25 mouse cellular contexts compared by ENCODE assay signal in the genomic region with DNA sequence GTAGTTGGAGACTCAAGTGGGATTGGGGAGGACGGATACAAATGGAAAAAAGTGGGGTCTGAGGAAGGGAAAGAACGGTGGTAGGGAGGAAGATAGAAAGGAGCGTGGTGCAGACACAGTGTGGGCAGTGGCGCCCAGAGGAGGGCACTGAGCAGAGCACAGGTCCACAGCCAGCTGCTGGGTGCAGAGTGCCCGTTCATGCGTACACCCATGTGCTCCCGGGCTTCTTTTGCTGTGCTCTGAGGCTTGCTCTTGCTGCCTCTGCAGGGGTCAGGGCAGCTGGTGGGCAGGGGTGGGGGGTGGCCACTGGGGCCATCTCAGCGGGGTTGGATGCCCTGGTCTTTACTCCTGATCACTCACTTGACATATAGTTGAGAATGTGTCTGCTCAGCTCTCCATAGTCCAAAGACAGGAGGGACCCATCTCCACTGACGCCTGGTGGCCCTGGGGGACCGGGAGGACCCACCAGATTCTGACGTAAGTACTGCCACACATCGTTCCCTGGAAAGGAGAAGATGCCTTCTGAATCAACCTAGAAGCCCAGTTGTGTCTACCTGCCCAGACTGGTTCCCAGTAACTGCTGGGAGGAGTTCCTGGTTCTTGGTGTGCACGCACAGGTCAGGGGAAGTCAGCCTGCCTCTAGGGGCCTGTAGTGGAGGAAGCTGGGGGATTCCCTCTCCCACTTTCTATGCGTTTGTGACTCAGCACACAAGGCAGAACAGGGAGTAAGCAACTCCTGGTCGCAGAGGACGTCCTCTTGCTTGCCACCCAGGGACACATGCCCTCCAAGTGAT. TPM values are rescaled to one million over a fixed set of nuclear protein-coding genes. Genes with fewer than 3 reads are reported as not detected.
A peak's percentile ranks its signal among the peaks of the same experiment; 100 is the strongest.
DNase-seq lines count a peak whose midpoint lies in the region; ATAC-seq and TF ChIP-seq lines count a peak whose summit lies in the region.
"Had no signal": no experiment of that assay in that cellular context is flagged by ENCODE, and none has a peak within 500 bp of the region (broad histone marks: within the 10 kb centered on the region; RNA-seq: fewer than 3 reads in every experiment).

No protein-coding gene starts in this region.

- WGBS in hindbrain, postnatal 0 days: 87% methylated on average over 16 of the region's 16 CpGs

- no peak overlapping the region for H3K27ac ChIP-seq in hindbrain, postnatal 0 days
- H3K27ac ChIP-seq: heart, embryonic 15.5 days; hindbrain, embryonic 15.5 days; kidney, embryonic 15.5 days; limb, embryonic 15.5 days; midbrain, embryonic 15.5 days; neural tube, embryonic 13.5 days; stomach, embryonic 15.5 days had no signal

- no peak for ATAC-seq in megakaryocyte, adult 5-6 weeks (ENCODE audit: poor library complexity, severe bottlenecking)
- peak; percentile 22; the same call in 1 of the 2 replicates for ATAC-seq in granulocyte monocyte progenitor cell, adult 5-6 weeks (replicated peaks; ENCODE audit: poor library complexity, severe bottlenecking)
- ATAC-seq in hindbrain, postnatal 0 days: no peak
- ATAC-seq: forebrain, postnatal 0 days; intestine, embryonic 16.5 days; midbrain, embryonic 15.5 days had no signal

- peak overlapping the region; percentile 70 for H3K4me3 ChIP-seq in megakaryocyte, embryonic 14.5 days (replicated peaks)
- H3K4me3 ChIP-seq in hindbrain, postnatal 0 days (ENCODE audit: low read length): no peak overlapping the region
- H3K4me3 ChIP-seq: heart, embryonic 15.5 days; hindbrain, embryonic 15.5 days; kidney, embryonic 15.5 days; limb, embryonic 15.5 days; midbrain, embryonic 15.5 days; neural tube, embryonic 13.5 days; stomach, embryonic 15.5 days had no signal

- H3K4me2 ChIP-seq in hindbrain, postnatal 0 days (ENCODE audit: low read depth, low read length): no peak overlapping the region
- H3K4me2 ChIP-seq: heart, embryonic 15.5 days; hindbrain, embryonic 15.5 days; kidney, embryonic 15.5 days; limb, embryonic 15.5 days; midbrain, embryonic 15.5 days; neural tube, embryonic 13.5 days; stomach, embryonic 15.5 days had no signal

- intact Hi-C loops in heart, postnatal 25 days (cut with DNase I): no loop called here

- peak; percentile 79 for DNase-seq in heart, adult 11 months
- no peak for DNase-seq in heart, postnatal 25 days (ENCODE audit: low spot score)
- DNase-seq in retina, postnatal 1 day: no peak
- DNase-seq in hindbrain, postnatal 0 days (ENCODE audit: low spot score): no peak
- DNase-seq: adrenal gland, adult 8-10 months; cerebellum, adult 18-20 months; forebrain, postnatal 0 days; gastrocnemius, postnatal 25 days; kidney, postnatal 4 days; lung, adult 2 months; thymus, adult 2 months; thymus, postnatal 4 days had no signal

- peaks cover 46% of the 10 kb centered on the region for H3K36me3 ChIP-seq in megakaryocyte, embryonic 14.5 days (replicated peaks; ENCODE audit: low read length)
- no peaks in the 10 kb centered on the region for H3K36me3 ChIP-seq in hindbrain, postnatal 0 days (ENCODE audit: insufficient read depth, low read length)
- H3K36me3 ChIP-seq: hindbrain, embryonic 15.5 days; midbrain, embryonic 15.5 days had no signal

- peaks cover 49% of the 10 kb centered on the region for H3K4me1 ChIP-seq in megakaryocyte, embryonic 14.5 days
- H3K4me1 ChIP-seq in hindbrain, postnatal 0 days (ENCODE audit: insufficient read depth, low read length): no peaks in the 10 kb centered on the region
- H3K4me1 ChIP-seq: hindbrain, embryonic 15.5 days; kidney, embryonic 15.5 days; midbrain, embryonic 15.5 days; neural tube, embryonic 13.5 days; stomach, embryonic 15.5 days had no signal

- H3K27me3 ChIP-seq in megakaryocyte, embryonic 14.5 days (replicated peaks): peaks cover 8% of the 10 kb centered on the region
- no peaks in the 10 kb centered on the region for H3K27me3 ChIP-seq in hindbrain, postnatal 0 days (ENCODE audit: insufficient read depth, low read length)
- H3K27me3 ChIP-seq: heart, embryonic 15.5 days; hindbrain, embryonic 15.5 days; kidney, embryonic 15.5 days; limb, embryonic 15.5 days; midbrain, embryonic 15.5 days; neural tube, embryonic 13.5 days; stomach, embryonic 15.5 days had no signal

- no peaks in the 10 kb centered on the region for H3K9me3 ChIP-seq in megakaryocyte, embryonic 14.5 days
- no peaks in the 10 kb centered on the region for H3K9me3 ChIP-seq in hindbrain, postnatal 0 days (ENCODE audit: low read length)
- H3K9me3 ChIP-seq: heart, embryonic 15.5 days; hindbrain, embryonic 15.5 days; kidney, embryonic 15.5 days; limb, embryonic 15.5 days; midbrain, embryonic 15.5 days; neural tube, embryonic 13.5 days; stomach, embryonic 15.5 days had no signal

- H3K9ac ChIP-seq in hindbrain, postnatal 0 days (replicated peaks; ENCODE audit: low read length): no peak overlapping the region
- H3K9ac ChIP-seq: forebrain, postnatal 0 days; heart, embryonic 15.5 days; hindbrain, embryonic 15.5 days; kidney, embryonic 15.5 days; limb, embryonic 15.5 days; midbrain, embryonic 15.5 days; neural tube, embryonic 13.5 days; stomach, embryonic 15.5 days had no signal

- no peak for TF ChIP-seq CTCF in hindbrain, postnatal 0 days (IDR thresholded peaks at IDR 0.05; ENCODE audit: low read depth)

RNA-seq across cellular contexts. Expression of gene Col17a1, which starts 41.3 kb away (rescaled TPM):
- not detected for total RNA-seq in heart, postnatal 25 days (2021)
- polyA plus RNA-seq in megakaryocyte, embryonic 14.5 days (2012; ENCODE audit: insufficient read depth, low replicate concordance): not detected in 2 replicates
- not detected in 2 replicates for total RNA-seq in megakaryocyte, adult 5-6 weeks (2015)
- not detected in 2 replicates for total RNA-seq in megakaryocyte, adult 5-6 weeks (2017)
- total RNA-seq in granulocyte monocyte progenitor cell, adult 5-6 weeks (2014; fragmentation: Nextera tagmentation): not detected in 2 replicates
- total RNA-seq in granulocyte monocyte progenitor cell, adult 5-6 weeks (2017): 0.22 TPM in 1 of 2 replicates, not detected in the other
- total RNA-seq in hindbrain, postnatal 0 days (2014; rRNA removed): 0.47 and 0.83 TPM in 2 replicates
- 0.42 and 0.61 TPM in 2 replicates for polyA plus RNA-seq in hindbrain, postnatal 0 days (2015; fragmentation: Nextera tagmentation; extraction: Ambion mirVana)
- total RNA-seq: adrenal gland, adult 8-10 months; heart, adult 8-10 months; hematopoietic stem cell, adult 5-6 weeks had no signal
